Mouse (Mus musculus) embryo, embryonic 11 days (tissue): ENCODE measurements around the gene Plekhg3.

ENCODE experiments used
- DNase-seq: peaks from one replicate; pipeline ENCODE4 v3.0.0-alpha.2; 2015

The Plekhg3 gene

GRCm38 (mm10) chr12:76552958-76553357, 22.3 kb downstream of the Plekhg3 start:
- DNase-seq = no peak

- DNase-seq = no peak
These were observed 23.2 kb downstream of the Plekhg3 start for GRCm38 (mm10) chr12:76553917-76554316.

GRCm38 (mm10) chr12:76554392-76554791, 23.7 kb downstream of the Plekhg3 start:
- no peak for DNase-seq

- DNase-seq = no peak
These were observed 24.2 kb downstream of the Plekhg3 start for GRCm38 (mm10) chr12:76554871-76555386.

- no peak for DNase-seq
These were observed 25.5 kb downstream of the Plekhg3 start for GRCm38 (mm10) chr12:76556187-76556586.

GRCm38 (mm10) chr12:76556745-76557389, 26.2 kb downstream of the Plekhg3 start:
- no peak for DNase-seq

GRCm38 (mm10) chr12:76558206-76558605, 27.5 kb downstream of the Plekhg3 start:
- DNase-seq = no peak

- no peak for DNase-seq
These were observed 31.5 kb downstream of the Plekhg3 start for GRCm38 (mm10) chr12:76562196-76562595.

- DNase-seq = no peak
These were observed 35.6 kb downstream of the Plekhg3 start for GRCm38 (mm10) chr12:76566284-76566683.

GRCm38 (mm10) chr12:76570221-76570940, 39.7 kb downstream of the Plekhg3 start:
- no peak for DNase-seq

- DNase-seq = peak; percentile 27
These were observed 40.6 kb downstream of the Plekhg3 start for GRCm38 (mm10) chr12:76571266-76571665.

GRCm38 (mm10) chr12:76572261-76573251, 41.9 kb downstream of the Plekhg3 start:
- no peak for DNase-seq

GRCm38 (mm10) chr12:76573381-76573780, 42.7 kb downstream of the Plekhg3 start:
- DNase-seq = no peak

GRCm38 (mm10) chr12:76574815-76575214, 44.1 kb downstream of the Plekhg3 start:
- no peak for DNase-seq

GRCm38 (mm10) chr12:76576061-76576460, 45.4 kb downstream of the Plekhg3 start:
- no peak for DNase-seq

- DNase-seq = no peak
These were observed 46.1 kb downstream of the Plekhg3 start for GRCm38 (mm10) chr12:76576806-76577205.

GRCm38 (mm10) chr12:76577858-76578257, 47.2 kb downstream of the Plekhg3 start:
- no peak for DNase-seq

GRCm38 (mm10) chr12:76578465-76578864, 47.8 kb downstream of the Plekhg3 start:
- DNase-seq = no peak

- DNase-seq = no peak
These were observed 49.1 kb downstream of the Plekhg3 start for GRCm38 (mm10) chr12:76579806-76580205.

- DNase-seq = no peak
These were observed 51.4 kb downstream of the Plekhg3 start for GRCm38 (mm10) chr12:76582139-76582538.

- peak; percentile 31 for DNase-seq
These were observed 52.1 kb downstream of the Plekhg3 start for GRCm38 (mm10) chr12:76582841-76583240.

- DNase-seq = no peak
These were observed 52.8 kb downstream of the Plekhg3 start for GRCm38 (mm10) chr12:76583454-76583853.

- DNase-seq = no peak
These were observed 54.3 kb downstream of the Plekhg3 start for GRCm38 (mm10) chr12:76585028-76585427.
